Mouse (Mus musculus) E14TG2a.4 (cell line): ENCODE results near the gene Radil.

Experiments
- CTCF ChIP-seq: conservative IDR thresholded peaks from 2 replicates; pipeline ENCODE4 v1.5.1; 2014; ENCODE audit warnings: low read length
- NANOG ChIP-seq: IDR thresholded peaks from 2 replicates; pipeline ENCODE4 v1.6.1; 2014; ENCODE audit warnings: borderline replicate concordance, low read length, mixed read lengths
- POU5F1 ChIP-seq: IDR thresholded peaks from 2 replicates; pipeline ENCODE4 v1.6.1; 2014; ENCODE audit warnings: low read length, borderline replicate concordance

DNA sequence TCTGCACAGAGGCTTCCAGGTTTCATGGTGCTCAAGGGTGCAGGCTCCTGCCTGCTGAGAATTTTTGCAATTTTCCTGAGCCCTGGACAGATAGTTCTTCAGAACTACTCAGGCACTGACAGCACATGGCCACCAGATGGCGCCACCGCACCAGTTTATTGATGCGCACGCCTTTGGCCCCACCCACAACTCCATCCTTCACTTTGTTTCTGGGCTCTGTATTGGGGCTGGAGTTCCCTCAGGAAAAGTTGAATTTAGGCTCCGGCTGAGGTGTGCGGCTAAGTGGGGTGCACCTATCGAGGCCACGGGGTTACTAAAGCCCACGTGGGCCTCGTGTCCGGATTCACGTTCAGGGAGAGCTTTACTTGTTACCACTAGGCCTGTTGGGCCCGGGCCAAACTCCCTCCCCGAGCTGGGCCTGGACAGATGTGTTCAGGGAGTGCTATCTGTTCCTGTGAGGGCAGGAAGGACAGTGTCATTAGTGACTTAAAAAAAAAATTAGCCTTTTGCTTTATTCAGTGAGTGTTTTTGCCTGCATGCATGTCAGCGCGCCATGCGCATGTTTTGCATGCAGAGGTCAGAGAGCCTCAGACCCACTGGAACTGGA lies 72.0 kb downstream of the Radil start:
- TF ChIP-seq CTCF (peak; percentile 95), NANOG (no peak), POU5F1 (no peak)
